Mouse (Mus musculus): Measurements from ENCODE around the gene Rps19. TPM values are rescaled to one million over a fixed set of nuclear protein-coding genes. Genes with fewer than 3 reads are reported as not detected.

The Rps19 gene
- total RNA-seq (2023): 415 and 552 TPM in 2 replicates

DNA sequence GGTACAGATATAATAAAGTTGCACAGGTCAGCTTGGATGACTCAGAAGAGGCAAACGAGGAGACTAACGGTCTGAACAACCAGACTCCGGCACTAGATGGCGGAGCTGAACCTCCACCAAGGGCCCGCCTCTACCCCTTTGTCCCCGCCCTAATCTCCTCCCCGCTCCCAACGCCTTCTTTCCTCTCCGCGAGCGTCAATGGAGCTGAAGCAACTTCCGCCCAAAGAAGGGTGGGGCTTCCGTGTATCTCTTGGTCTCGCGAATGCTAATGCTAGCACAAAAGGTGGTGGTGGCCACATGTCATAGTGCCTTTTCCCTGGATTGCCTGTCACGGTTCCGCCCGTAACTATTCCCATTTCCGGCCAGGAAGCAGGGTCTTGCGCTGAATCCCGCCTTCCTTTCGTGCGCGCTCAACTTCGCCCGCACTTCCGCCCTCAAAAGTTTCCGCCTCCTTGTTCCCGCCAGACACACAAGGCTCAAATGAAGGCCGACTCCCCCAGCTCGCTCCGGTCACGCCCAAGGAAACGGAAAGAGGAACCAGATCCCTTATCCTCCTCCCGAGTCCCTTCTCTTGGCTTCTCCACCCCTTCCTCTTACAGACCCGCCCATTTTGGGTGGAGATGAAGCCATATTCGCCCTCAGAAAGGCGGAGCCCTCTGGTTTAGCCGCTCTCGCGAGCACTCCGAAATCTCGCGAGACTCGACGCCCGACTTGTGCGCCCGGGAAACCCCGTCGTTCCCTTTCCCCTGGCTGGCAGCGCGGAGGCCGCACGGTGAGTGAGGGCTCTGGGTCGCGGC, at the start of gene Rps19:
Gene Rps19 (plus strand): TSS at position 476 of the 797 bp plus-strand sequence.

DNA sequence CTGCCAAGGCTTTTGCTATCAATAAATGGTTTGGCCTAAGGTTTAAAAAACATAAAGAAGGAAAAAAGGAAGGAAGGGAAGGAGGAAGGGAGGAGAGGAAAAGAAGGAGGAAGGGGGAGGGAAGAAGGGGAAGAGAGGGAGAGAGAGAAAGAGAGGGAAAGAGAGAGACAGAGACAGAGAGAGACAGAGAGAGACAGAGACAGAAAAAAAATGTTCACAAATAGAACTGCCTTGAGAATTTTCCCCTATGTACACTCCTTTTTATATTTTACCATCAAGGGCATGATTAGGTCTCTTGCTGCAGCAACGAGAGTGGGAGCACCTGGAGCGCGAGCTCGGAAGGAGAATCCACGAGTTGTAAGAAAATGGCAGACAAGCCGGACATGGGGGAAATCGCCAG, 22.3 kb upstream of the Rps19 start, which contains the start of gene Gm9844:
Gene Gm9844 (plus strand): TSS at position 301 of the 400 bp plus-strand sequence.

DNA sequence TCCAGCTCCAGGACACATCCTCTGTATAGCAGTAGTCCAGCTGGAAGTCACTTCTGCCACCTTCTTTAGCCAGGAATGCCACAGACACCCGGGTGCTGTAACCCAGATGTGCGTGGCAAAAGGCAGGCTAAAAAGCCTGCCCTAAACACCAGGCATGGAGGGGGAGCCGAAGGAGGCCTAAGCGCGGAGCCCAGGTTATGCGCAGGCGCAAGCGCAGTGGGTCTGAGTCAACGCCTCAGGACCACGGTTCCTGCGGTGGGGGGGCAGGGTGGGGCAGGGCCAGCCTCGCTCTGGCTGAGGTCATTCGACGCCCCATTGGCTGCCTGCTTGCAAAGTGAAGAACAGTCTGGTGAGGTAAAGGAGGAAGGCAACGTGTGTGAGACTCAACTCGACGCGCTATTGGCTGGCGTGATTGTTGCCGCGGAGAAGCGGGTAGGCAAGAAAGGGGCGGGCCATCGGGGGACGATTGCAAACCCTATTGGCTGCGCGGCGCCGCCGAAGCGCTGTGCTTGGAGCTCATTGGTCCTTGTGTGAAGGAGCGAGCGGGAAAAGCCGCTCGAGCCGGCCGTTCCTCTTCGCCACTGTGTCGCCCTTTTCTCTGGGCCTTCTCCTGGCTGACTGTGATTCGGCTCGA, 14.5 kb upstream of the Rps19 start, which contains the start of the genes Lypd4 and Dmrtc2:
Gene Lypd4 (minus strand): TSS at position 410 of the 634 bp plus-strand sequence.
Gene Dmrtc2 (plus strand): TSS at position 526 of the 634 bp plus-strand sequence.

DNA sequence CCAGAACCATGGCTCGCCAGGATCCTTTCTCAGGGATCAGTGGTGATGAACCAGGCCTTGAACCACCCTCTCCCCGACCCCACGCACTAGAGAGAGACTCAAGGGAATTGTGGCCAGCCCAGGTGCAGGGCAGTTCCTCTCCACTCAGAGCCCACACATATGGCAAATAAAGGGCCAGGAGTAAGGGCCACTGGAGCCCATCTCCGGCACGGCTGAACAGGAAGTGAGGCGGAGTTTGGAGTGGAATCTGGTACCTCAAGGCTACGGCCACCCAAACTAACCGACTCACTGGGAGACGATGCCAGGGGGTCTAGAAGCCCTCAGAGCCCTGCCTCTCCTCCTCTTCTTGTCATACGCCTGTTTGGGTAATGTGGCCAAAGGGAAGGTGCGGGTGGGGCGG, 13.1 kb downstream of the Rps19 start, which contains the start of gene Cd79a:
Gene Cd79a (plus strand): TSS at position 158 of the 400 bp plus-strand sequence.

DNA sequence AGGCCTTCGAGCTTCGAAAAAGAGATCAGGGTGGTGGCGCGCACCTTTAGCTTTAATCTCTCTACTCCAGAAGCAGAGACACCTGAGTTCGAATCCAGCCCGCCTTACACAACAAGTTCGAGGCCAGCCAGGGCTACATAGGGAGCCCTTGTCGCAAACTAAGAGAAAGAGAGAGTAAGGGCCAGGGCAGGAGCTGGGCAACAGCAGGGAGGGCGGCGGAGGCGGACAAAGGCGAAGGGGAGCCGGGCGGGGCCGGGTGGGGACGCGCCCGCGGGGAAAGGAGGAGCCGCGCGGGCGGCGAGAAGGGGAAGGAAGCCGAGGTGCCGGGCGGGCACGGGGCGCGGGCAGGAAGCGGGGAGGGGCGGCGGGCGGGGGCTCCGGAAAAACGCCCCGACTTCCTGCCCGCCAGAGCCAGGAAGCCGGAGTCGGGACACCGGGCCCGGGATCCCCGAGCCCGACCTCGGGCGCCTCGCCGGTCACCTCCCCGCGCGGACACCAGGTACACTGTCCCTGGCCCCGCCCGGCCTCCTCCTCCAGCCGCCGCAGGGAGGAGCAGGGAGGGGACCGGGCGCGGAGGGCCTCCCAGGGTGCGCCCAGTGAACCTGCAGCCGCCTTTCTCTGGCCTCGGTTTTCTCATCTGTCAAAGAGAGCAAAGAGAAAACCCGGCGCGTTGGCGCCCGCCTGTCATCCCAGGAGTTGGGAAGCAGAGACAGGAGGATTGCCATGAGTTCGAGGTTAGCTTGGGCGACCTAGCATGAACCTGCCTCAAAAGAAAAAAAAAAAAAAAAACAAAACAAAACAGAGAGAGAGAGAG, 18.7 kb downstream of the Rps19 start, which contains the start of gene Arhgef1:
Gene Arhgef1 (plus strand): TSS at position 283 of the 814 bp plus-strand sequence.

Other genes starting within 250 kb of the Rps19 start
- not detected in 2 replicates for gene Lypd3, start 247.8 kb upstream of the Rps19 start, total RNA-seq (2023)
- gene Tex101, start 207.7 kb upstream of the Rps19 start, total RNA-seq (2023): not detected in 2 replicates
- 1.6 and 2.2 TPM in 2 replicates for gene BC049730, start 175.1 kb upstream of the Rps19 start, total RNA-seq (2023)
- 5.8 and 13.4 TPM in 2 replicates for gene Gm4763, start 157.5 kb upstream of the Rps19 start, total RNA-seq (2023)
- 1,275 and 1,351 TPM in 2 replicates for gene Cd177, start 124.1 kb upstream of the Rps19 start, total RNA-seq (2023)
- gene Ceacam10, start 107.2 kb upstream of the Rps19 start, total RNA-seq (2023): 69.9 and 84.9 TPM in 2 replicates
- 2.0 and 3.2 TPM in 2 replicates for gene Gm9844, start 22.2 kb upstream of the Rps19 start, total RNA-seq (2023)
- not detected in 2 replicates for gene Lypd4, start 14.4 kb upstream of the Rps19 start, total RNA-seq (2023)
- not detected in 2 replicates for gene Dmrtc2, start 14.3 kb upstream of the Rps19 start, total RNA-seq (2023)
- gene Cd79a, start 13.0 kb downstream of the Rps19 start, total RNA-seq (2023): 2.2 and 8.9 TPM in 2 replicates
- 564 and 862 TPM in 2 replicates for gene Arhgef1, start 18.5 kb downstream of the Rps19 start, total RNA-seq (2023)
- not detected in 2 replicates for gene Gm4881, start 60.1 kb downstream of the Rps19 start, total RNA-seq (2023)
- 138 and 148 TPM in 2 replicates for gene Rabac1, start 88.4 kb downstream of the Rps19 start, total RNA-seq (2023)
- 230 and 240 TPM in 2 replicates for gene Atp1a3, start 121.6 kb downstream of the Rps19 start, total RNA-seq (2023)
- gene Grik5, start 188.0 kb downstream of the Rps19 start, total RNA-seq (2023): 1.7 and 5.5 TPM in 2 replicates
- 10.4 and 11.0 TPM in 2 replicates for gene Zfp574, start 188.2 kb downstream of the Rps19 start, total RNA-seq (2023)